Mouse (Mus musculus): ENCODE results near the gene Cyb5rl. TPM values are rescaled to one million over a fixed set of nuclear protein-coding genes. Genes with fewer than 3 reads are reported as not detected.

The Cyb5rl gene
- polyA plus RNA-seq (2012; rRNA removed), result 3.9 and 4.7 TPM in 2 replicates

DNA sequence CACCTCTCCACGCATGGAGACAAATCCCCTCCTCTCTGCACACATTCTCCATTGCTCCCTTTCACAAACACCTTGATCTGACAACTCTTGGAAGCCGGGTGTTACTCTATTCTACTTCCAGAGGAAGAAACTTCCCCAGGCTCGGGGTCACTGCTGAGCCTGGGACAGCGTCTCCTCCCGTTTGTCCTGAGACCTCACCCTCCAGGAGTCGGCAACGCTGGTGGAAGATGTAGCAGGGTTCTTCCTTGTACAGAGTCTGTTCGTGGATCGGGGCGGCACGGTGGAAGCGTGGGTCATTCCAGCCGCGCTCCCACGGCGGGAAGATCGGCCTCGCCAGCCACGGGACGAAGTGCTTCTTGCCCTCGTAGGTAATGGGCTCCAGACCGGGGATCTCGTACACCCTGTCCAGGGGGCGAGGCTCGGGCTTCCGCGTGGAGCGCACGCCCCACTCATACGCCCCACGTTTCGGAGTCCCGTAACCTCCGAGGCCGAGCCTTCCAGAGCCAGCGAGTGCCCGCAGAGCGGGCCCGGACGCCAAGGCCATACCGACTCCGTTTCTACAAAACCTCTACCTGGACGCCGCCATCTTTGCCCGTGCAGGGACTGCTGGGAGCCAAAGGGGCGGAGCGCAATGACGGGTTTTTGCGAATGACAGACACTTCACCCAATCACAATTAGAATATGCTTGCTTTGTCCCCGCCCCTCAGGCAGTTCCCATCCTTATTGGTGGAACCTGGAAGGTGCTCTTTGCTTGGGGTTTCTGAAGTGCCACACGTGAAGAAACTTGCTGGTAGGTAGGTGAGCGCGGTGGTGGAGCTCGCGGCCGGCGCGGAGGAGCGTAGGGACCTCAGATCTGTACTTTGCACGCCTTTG, at the start of gene Cyb5rl, which contains the start of gene Mrpl37:
TSS of gene Cyb5rl (plus strand) at position 737 of the 873 bp plus-strand sequence.
TSS of gene Mrpl37 (minus strand) at position 617 of the 873 bp plus-strand sequence.

DNA sequence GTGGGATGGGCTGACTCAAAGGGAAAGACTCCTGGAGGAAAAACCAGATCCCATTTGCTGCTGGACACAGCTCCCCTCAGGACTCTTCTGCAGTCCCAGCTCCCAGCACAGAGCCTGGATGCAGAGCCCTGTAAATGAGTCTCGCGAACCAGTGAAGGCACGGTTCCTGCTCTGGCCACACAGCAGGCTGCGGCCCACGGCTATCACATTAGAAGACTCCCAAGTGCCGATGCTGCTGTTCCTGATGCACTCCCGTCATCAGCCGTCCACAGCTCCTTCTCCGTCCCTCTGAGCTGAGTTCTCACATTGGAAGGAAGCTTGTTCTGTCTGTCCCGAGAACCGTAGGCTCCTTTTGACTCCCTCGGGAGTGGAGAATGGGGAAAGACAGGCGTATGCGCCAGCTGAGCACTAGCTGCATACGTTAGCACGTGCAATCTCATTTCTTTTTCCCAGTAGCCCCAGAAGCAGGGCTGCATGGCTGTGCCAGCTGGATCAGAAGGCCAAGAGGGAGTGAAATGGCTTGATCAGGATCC, 30.1 kb downstream of the Cyb5rl start, which contains the start of gene Cdcp2:
TSS of gene Cdcp2 (plus strand) at position 51 of the 533 bp plus-strand sequence.

Other genes starting within 250 kb of the Cyb5rl start
- 127 and 143 TPM in 2 replicates for gene Ssbp3, start 156.3 kb upstream of the Cyb5rl start, polyA plus RNA-seq (2012; rRNA removed)
- gene Mrpl37, start 120 bp upstream of the Cyb5rl start, polyA plus RNA-seq (2012; rRNA removed), result 98.9 and 102 TPM in 2 replicates
- 0.03 and 0.11 TPM in 2 replicates for gene Cdcp2, start 29.9 kb downstream of the Cyb5rl start, polyA plus RNA-seq (2012; rRNA removed)
- gene Tmem59, start 111.4 kb downstream of the Cyb5rl start, polyA plus RNA-seq (2012; rRNA removed), result 179 and 182 TPM in 2 replicates
- gene Tceanc2, start 112.1 kb downstream of the Cyb5rl start, polyA plus RNA-seq (2012; rRNA removed), result 12.7 and 14.2 TPM in 2 replicates
- gene Ldlrad1, start 142.2 kb downstream of the Cyb5rl start, polyA plus RNA-seq (2012; rRNA removed), result not detected in 2 replicates
- 39.2 and 40.4 TPM in 2 replicates for gene Lrrc42, start 186.5 kb downstream of the Cyb5rl start, polyA plus RNA-seq (2012; rRNA removed)
- gene Hspb11, start 186.6 kb downstream of the Cyb5rl start, polyA plus RNA-seq (2012; rRNA removed), result 23.6 and 25.9 TPM in 2 replicates
- not detected in 2 replicates for gene Dio1, start 240.2 kb downstream of the Cyb5rl start, polyA plus RNA-seq (2012; rRNA removed)
- gene Yipf1, start 247.4 kb downstream of the Cyb5rl start, polyA plus RNA-seq (2012; rRNA removed), result 40.6 and 41.3 TPM in 2 replicates